Mouse (Mus musculus) retina, postnatal 7 days (tissue): Measurements from ENCODE around the gene Pycr1.

Experiments
- DNase-seq: peaks from one replicate; pipeline ENCODE4 v3.0.0-alpha.2; 2012; ENCODE audit warnings: low read depth, low spot score

Gene Pycr1

DNA sequence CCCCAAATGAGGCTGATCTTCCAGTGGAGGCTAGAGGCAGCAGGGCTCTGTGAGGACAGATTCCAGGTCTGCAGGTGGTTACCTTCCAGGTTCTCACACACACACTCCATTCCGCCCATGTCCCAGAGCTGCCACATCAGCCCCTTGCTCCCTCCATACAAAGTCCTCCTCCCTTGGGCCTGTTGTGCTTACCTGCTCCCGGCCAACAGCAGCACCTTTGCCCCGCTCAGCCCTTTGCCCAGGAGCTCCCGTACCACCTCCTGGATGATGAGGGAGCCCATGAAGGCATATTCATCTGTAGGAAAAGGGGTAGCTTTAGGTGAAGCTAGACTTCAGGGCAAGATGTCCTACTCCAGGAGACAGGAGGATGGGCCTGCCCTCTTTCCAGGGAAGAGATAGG lies 13.7 kb upstream of the Pycr1 start:
- DNase-seq: no peak

GRCm38 (mm10) chr11:120654741-120655140 lies 11.2 kb upstream of the Pycr1 start:
- DNase-seq: no peak

- no peak for DNase-seq
These were observed 8.3 kb upstream of the Pycr1 start for GRCm38 (mm10) chr11:120651872-120652271.

GRCm38 (mm10) chr11:120648001-120648476 lies 4.5 kb upstream of the Pycr1 start, which contains the start of gene Myadml2:
Gene Myadml2, minus strand, starts transcription at chr11:120648158.
- no peak for DNase-seq

DNA sequence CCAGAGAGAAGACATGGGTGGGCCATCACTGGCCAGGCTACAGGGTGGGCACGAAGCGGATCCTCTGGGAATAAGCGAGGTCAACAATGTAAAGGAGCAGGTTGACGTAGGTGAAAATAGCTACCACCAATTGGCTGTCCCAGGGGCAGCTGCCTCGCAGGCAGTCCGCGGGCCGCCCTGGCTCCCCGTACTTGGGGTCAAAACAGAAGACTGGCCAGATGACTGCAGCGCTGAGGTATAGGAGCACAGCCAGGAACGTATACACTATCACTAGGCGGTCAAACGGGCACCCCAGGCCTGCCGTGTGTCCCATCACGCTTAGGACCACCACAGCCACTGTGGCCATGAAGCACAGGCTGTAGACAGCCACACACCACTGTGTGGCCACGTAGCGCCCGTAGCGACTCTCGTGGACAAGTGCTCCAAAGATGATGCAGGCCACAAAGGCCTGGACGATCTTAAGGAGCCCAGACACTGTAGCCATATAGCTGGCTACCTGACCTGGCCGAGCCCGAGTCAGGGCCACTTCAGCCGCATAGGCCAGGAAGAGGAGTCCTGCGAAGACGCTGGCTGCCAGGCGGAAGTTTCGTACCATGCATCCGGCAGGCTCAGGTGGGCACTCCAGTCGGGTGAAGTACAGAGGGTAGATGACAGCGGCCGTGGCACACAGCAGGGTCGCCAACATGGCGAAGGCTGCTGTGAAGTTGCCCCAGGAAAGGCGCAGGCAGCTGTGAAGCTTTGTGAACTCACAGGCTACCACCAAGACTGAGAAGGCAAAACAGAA lies 3.7 kb upstream of the Pycr1 start:
- DNase-seq: no peak

DNA sequence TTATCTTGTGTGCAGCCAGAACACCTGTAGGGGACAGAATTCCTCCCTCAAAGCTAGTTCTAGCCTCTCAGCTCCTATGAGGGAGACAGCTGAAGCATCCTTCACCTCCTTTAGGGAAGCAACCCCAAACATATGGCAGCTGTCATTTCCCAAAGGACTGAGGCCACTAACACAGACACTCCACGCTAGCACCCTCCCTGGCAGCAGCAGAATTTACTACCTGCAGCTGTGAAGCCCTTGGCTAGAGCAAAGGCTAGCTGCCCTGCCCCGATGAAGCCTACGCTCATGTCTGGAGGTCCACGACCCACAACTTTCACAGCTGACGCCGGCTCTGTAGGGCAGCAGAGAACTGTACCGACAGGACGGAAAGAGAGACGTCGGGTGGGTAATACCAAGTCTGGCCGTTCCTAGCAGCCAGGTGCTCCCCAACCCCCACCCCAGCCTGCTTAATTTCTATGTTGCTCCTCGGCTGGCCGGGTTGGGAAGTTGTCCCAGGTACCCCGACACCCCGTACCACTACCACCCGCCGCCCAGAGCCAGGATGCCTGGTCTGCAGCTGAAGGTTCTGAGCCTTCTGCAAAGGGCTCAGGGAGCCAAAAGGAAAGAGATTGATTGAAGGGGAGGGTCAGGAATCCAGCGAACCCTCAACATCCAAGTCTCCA lies 499 bp downstream of the Pycr1 start:
- DNase-seq: no peak

- no peak for DNase-seq
These were observed 1.7 kb downstream of the Pycr1 start for GRCm38 (mm10) chr11:120641869-120642268.

- no peak for DNase-seq
These were observed 2.3 kb downstream of the Pycr1 start for GRCm38 (mm10) chr11:120641255-120641654.

- DNase-seq: no peak
These were observed 8.8 kb downstream of the Pycr1 start for GRCm38 (mm10) chr11:120634810-120635209.

DNA sequence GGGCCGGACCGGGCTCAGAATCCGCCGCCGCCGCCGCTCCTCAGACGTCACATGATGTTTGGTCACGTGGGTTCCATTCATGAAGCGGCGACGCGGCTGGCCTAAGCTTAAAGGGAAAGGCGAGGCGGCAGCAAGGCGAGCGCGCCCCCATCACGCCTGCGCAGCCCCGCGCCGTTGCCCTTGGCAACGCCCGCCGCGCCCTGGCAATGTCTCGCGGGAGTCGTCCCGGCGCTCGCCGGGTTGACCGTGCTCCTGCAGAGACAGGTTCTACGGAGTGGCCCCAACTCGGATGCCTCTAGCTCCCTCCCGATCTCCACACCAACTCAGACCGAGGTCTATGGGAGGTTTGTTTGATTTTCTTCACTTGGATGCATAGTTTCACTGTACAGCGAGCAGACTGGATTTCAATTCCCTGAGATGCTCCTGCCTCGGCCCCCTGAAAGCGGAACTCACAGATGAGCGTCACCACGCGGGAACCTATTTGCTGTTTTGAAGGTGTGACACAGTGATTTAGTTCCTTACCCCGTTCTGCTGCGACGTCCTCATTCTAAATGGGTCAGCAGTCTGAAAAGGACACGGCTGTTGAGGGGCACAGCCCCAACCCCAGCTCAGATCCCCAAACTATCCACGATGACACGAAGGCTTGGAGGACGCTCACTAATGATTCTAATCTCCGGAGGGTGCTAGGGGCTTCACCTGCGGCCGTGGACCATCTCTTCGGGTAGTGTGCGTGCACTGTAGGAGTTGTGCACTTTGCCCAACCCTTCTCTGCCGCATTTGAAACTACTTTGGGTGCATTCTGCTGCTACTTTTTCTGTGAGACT lies 9.8 kb downstream of the Pycr1 start, which contains the start of gene Mafg:
TSS of gene Mafg (minus strand) at position 81 of the 824 bp plus-strand sequence.
- DNase-seq: peak; percentile 93

- DNase-seq: peak; percentile 54
These were observed 10.7 kb downstream of the Pycr1 start for GRCm38 (mm10) chr11:120632559-120633519.

- DNase-seq: no peak
These were observed 11.7 kb downstream of the Pycr1 start for GRCm38 (mm10) chr11:120631726-120632448.

DNA sequence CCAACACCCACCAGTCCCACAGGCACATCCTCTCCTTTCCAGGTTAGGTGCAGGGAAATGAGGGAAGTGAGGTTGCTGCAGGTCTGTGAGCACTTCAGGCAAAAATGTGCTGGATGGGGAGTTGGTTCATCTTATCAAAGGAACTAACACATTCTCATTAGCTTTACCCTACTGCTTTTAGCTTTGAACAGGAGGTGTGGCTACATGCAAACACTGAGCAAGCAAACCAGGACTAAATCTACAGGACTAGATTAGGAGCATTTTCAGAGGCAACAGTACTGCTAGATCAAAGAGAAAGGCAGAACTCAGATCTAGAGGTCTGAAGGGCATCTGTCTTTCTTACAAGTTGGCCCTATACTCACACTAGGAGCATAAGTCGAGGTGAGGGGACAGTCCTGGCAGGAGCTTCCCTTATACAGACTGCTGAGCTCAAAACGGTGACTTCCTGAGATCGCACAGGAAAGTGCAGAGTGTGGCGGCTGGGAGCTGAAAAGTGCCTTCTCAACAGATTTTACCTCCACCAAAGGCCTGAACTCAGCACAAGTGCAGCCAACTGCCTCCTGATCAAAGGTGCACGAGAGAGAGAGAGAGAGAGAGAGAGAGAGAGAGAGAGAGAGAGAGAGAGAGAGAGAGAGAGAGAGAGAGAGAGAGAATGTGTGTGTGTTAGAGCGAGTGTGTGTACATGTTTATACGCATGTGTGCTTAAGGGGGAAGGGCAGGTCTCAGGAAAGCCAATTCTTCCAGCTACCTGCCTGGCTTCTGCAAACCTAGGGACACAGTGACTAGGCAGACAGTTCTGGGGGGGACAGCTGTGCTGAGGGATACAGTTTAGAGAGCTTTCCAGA lies 12.5 kb downstream of the Pycr1 start:
- DNase-seq: no peak

DNA sequence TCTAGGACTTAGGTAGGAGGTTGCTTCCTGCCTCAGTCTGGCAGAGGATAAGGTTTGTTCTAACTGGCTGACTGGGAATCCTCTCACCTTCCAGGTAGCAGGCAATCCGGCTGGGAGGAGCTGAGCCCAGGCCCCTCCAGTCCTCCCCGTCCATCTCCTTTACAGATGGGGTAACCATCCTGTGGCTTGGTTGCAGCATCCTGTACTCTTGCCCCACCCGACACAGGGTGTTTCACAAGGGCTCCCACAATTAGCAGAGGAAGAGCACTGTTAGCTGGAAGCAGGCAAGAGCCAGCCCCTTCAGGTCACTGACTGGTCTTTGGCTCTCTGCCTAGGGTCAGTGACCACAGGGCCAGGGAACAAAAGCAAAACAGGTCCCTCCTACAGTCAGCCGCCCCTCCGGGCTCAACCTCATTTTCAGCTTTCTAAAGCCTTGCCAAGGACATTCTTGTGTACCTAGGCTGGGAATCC lies 13.1 kb downstream of the Pycr1 start:
- no peak for DNase-seq

- DNase-seq: no peak
These were observed 13.7 kb downstream of the Pycr1 start for GRCm38 (mm10) chr11:120629911-120630310.

DNA sequence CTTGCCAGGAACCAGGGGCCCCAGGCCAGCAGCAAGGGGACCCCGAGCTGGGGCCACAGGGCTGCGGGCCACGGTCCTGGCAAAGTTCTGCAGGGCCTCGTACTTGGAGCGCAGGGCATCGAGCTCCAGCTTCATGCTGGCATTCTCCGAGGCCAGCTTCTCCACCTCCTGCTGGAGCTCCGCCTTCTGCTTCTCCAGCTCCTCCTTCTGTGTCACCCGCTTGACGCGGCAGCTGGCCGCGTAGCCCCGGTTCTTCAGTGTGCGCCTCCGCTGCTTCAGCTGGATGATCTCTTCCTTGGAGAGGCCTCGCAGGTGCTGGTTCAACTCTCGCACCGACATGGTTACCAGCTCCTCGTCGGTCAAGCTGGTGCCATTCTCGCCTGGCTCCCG lies 14.2 kb downstream of the Pycr1 start:
- no peak for DNase-seq

GRCm38 (mm10) chr11:120628601-120629340 lies 14.8 kb downstream of the Pycr1 start:
- no peak for DNase-seq
